ENCODE assay signal across 9 mouse cellular contexts in the genomic region with DNA sequence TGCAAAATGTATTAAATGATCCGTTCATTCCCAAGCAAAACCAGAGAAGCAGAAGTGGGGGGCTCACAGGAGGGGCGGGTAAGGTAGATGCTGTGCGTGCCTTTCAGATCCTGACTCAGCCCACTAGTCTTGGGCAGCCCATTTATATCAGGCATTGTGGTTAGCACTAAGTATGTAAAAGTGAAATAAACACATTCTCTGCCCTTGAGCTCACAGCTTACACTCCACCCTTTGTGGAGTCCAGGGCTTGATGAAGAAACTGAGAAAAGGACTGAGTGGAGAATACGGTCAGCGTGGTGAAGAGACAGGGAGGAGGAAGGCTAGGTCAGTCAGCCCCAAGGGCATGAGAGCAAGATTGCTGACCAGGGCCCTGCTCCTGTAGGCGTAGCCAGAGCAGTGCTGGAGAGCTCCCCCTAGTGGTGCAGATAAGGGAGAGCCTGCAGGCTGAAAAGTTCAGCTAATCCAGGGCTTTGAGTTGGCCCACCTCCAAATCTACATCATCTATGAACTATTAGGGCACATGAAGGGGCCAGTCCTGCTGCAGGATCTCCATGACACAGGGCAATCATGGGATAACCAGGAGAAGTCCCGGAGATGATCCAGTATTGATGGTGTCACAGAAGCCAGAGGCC. TPM values are rescaled to one million over a fixed set of nuclear protein-coding genes. Genes with fewer than 3 reads are reported as not detected.
DNase-seq lines count a peak whose midpoint lies in the region; ATAC-seq and TF ChIP-seq lines count a peak whose summit lies in the region.
"Had no signal": no experiment of that assay in that cellular context is flagged by ENCODE, and none has a peak within 500 bp of the region (broad histone marks: within the 10 kb centered on the region; RNA-seq: fewer than 3 reads in every experiment).

No protein-coding gene starts in this region.

- H3K4me2 ChIP-seq in limb, embryonic 13.5 days (replicated peaks) = no peak overlapping the region
- no peak overlapping the region for H3K4me2 ChIP-seq in stomach, embryonic 15.5 days
- H3K4me2 ChIP-seq: neural tube, embryonic 13.5 days had no signal

- H3K27ac ChIP-seq in cortical plate, adult 2 months (ENCODE audit: insufficient read depth, low read length) = no peak overlapping the region
- no peak overlapping the region for H3K27ac ChIP-seq in limb, embryonic 13.5 days
- H3K27ac ChIP-seq in stomach, embryonic 15.5 days = no peak overlapping the region
- H3K27ac ChIP-seq: neural tube, embryonic 13.5 days had no signal

- no peaks in the 10 kb centered on the region for H3K27me3 ChIP-seq in limb, embryonic 13.5 days
- no peaks in the 10 kb centered on the region for H3K27me3 ChIP-seq in stomach, embryonic 15.5 days (replicated peaks)
- H3K27me3 ChIP-seq: neural tube, embryonic 13.5 days had no signal

- no peak for TF ChIP-seq POLR2A in cortical plate, adult 2 months (IDR thresholded peaks at IDR 0.05; ENCODE audit: extremely low read depth, insufficient read depth, low read length)

- H3K4me3 ChIP-seq in cortical plate, adult 2 months (ENCODE audit: insufficient read depth, low read length) = no peak overlapping the region
- H3K4me3 ChIP-seq in limb, embryonic 13.5 days = no peak overlapping the region
- no peak overlapping the region for H3K4me3 ChIP-seq in stomach, embryonic 15.5 days (replicated peaks)
- H3K4me3 ChIP-seq: neural tube, embryonic 13.5 days had no signal

- ATAC-seq in granulocyte monocyte progenitor cell, adult 5-6 weeks (replicated peaks; ENCODE audit: poor library complexity, severe bottlenecking) = peak; percentile 75
- peak; percentile 41; the same call in 1 of the 2 replicates for ATAC-seq in limb, embryonic 13.5 days (ENCODE audit: low FRiP score, low read depth)
- ATAC-seq in monocyte, adult 5-6 weeks (replicated peaks; ENCODE audit: insufficient number of reproducible peaks, low FRiP score, low TSS enrichment, poor library complexity, severe bottlenecking) = peak; percentile 51; the same call in 1 of the 2 replicates
- ATAC-seq in stomach, embryonic 15.5 days (ENCODE audit: insufficient read depth, low FRiP score, low read depth) = peak; percentile 37; the same call in 1 of the 2 replicates

- whole genome bisulfite sequencing in limb, embryonic 13.5 days = 59% methylated on average over 7 of the region's 7 CpGs
- 67% methylated on average over 7 of the region's 7 CpGs for WGBS in stomach, embryonic 15.5 days

- TF ChIP-seq CTCF in cortical plate, adult 2 months (IDR thresholded peaks at IDR 0.05; ENCODE audit: extremely low read depth, insufficient read depth, low read length) = peak; percentile 61

- no peaks in the 10 kb centered on the region for H3K9me3 ChIP-seq in limb, embryonic 13.5 days
- no peaks in the 10 kb centered on the region for H3K9me3 ChIP-seq in stomach, embryonic 15.5 days
- H3K9me3 ChIP-seq: neural tube, embryonic 13.5 days had no signal

- no peak overlapping the region for H3K9ac ChIP-seq in limb, embryonic 13.5 days
- no peak overlapping the region for H3K9ac ChIP-seq in stomach, embryonic 15.5 days
- H3K9ac ChIP-seq: neural tube, embryonic 13.5 days had no signal

- DNase-seq in urinary bladder, postnatal 14 days (ENCODE audit: low spot score) = peak; percentile 74
- DNase-seq in urinary bladder, adult 2 months (ENCODE audit: low spot score) = no peak
- peak; percentile 69 to 79 for DNase-seq in kidney, adult 8-10 months

- H3K36me3 ChIP-seq in limb, embryonic 13.5 days = no peaks in the 10 kb centered on the region
- H3K36me3 ChIP-seq in stomach, embryonic 15.5 days = no peaks in the 10 kb centered on the region
- H3K36me3 ChIP-seq: neural tube, embryonic 13.5 days had no signal

- no peaks in the 10 kb centered on the region for H3K4me1 ChIP-seq in cortical plate, adult 2 months (ENCODE audit: control insufficient read depth, insufficient read depth, low read length)
- H3K4me1 ChIP-seq in limb, embryonic 13.5 days = no peaks in the 10 kb centered on the region
- no peaks in the 10 kb centered on the region for H3K4me1 ChIP-seq in stomach, embryonic 15.5 days
- H3K4me1 ChIP-seq: neural tube, embryonic 13.5 days had no signal

RNA-seq across cellular contexts. Expression of gene Asb17, which starts 8.4 kb away (rescaled TPM):
- 0.11 TPM in 1 of 2 replicates, not detected in the other for polyA plus RNA-seq in urinary bladder, adult 2 months (2012; rRNA removed)
- not detected in 2 replicates for polyA plus RNA-seq in cortical plate, adult 2 months (2012; rRNA removed)
- total RNA-seq in granulocyte monocyte progenitor cell, adult 5-6 weeks (2014; fragmentation: Nextera tagmentation) = not detected in 2 replicates
- total RNA-seq in granulocyte monocyte progenitor cell, adult 5-6 weeks (2017) = not detected in 2 replicates
- polyA plus RNA-seq in limb, embryonic 13.5 days (2015; fragmentation: Nextera tagmentation; extraction: Ambion mirVana) = 0.45 and 0.55 TPM in 2 replicates
- 1.9 TPM in 1 of 3 replicates, not detected in the others for total RNA-seq in monocyte, adult 5-6 weeks (2017)
- polyA plus RNA-seq in stomach, embryonic 15.5 days (2015; fragmentation: Nextera tagmentation; extraction: Ambion mirVana) = 0.30 and 0.82 TPM in 2 replicates
